Mouse (Mus musculus) Muller cell, postnatal 12 days (primary cell): ENCODE measurements around the gene Thbs2.

Experiments used
- DNase-seq: peaks from one replicate; pipeline ENCODE4 v3.0.0-alpha.2; 2015; ENCODE audit errors: inconsistent ontology term

The Thbs2 gene

GRCm38 (mm10) chr17:14697096-14697495 lies 3.1 kb upstream of the Thbs2 start:
- DNase-seq, result no peak

- DNase-seq, result peak; percentile 92
These were observed 2.3 kb upstream of the Thbs2 start for GRCm38 (mm10) chr17:14696281-14696795.

GRCm38 (mm10) chr17:14693048-14693993 lies 714 bp downstream of the Thbs2 start:
- DNase-seq, result peak; percentile 36

GRCm38 (mm10) chr17:14691901-14692300 lies 2.1 kb downstream of the Thbs2 start:
- no peak for DNase-seq

- DNase-seq, result no peak
These were observed 2.8 kb downstream of the Thbs2 start for GRCm38 (mm10) chr17:14691197-14691596.

- no peak for DNase-seq
These were observed 11.2 kb downstream of the Thbs2 start for GRCm38 (mm10) chr17:14682836-14683235.

- DNase-seq, result no peak
These were observed 13.0 kb downstream of the Thbs2 start for GRCm38 (mm10) chr17:14681047-14681446.

- no peak for DNase-seq
These were observed 16.8 kb downstream of the Thbs2 start for GRCm38 (mm10) chr17:14677198-14677597.

- DNase-seq, result no peak
These were observed 18.5 kb downstream of the Thbs2 start for GRCm38 (mm10) chr17:14675517-14675916.

GRCm38 (mm10) chr17:14672402-14672801 lies 21.6 kb downstream of the Thbs2 start:
- DNase-seq, result peak; percentile 91

- DNase-seq, result no peak
These were observed 26.8 kb downstream of the Thbs2 start for GRCm38 (mm10) chr17:14667225-14667624.

GRCm38 (mm10) chr17:14666451-14666850 lies 27.6 kb downstream of the Thbs2 start:
- no peak for DNase-seq

- DNase-seq, result no peak
These were observed 30.7 kb downstream of the Thbs2 start for GRCm38 (mm10) chr17:14663366-14663765.

GRCm38 (mm10) chr17:14662409-14662808 lies 31.6 kb downstream of the Thbs2 start:
- peak; percentile 65 for DNase-seq

- peak; percentile 70 for DNase-seq
These were observed 34.3 kb downstream of the Thbs2 start for GRCm38 (mm10) chr17:14659746-14660145.

- DNase-seq, result no peak
These were observed 35.9 kb downstream of the Thbs2 start for GRCm38 (mm10) chr17:14658123-14658522.

GRCm38 (mm10) chr17:14657123-14657522 lies 36.9 kb downstream of the Thbs2 start:
- no peak for DNase-seq

GRCm38 (mm10) chr17:14654981-14655380 lies 39.1 kb downstream of the Thbs2 start:
- DNase-seq, result no peak

GRCm38 (mm10) chr17:14652013-14652412 lies 42.0 kb downstream of the Thbs2 start:
- DNase-seq, result no peak

- DNase-seq, result no peak
These were observed 45.9 kb downstream of the Thbs2 start for GRCm38 (mm10) chr17:14647996-14648640.

- DNase-seq, result no peak
These were observed 50.0 kb downstream of the Thbs2 start for GRCm38 (mm10) chr17:14643996-14644395.

- no peak for DNase-seq
These were observed 53.5 kb downstream of the Thbs2 start for GRCm38 (mm10) chr17:14640351-14641115.
